11 mouse cellular contexts compared by ENCODE assay signal in genomic region chr12:55199306-55199705, GRCm38 (mm10). TPM values are rescaled to one million over a fixed set of nuclear protein-coding genes. Genes with fewer than 3 reads are reported as not detected.
DNase-seq lines count a peak whose midpoint lies in the region; ATAC-seq lines count a peak whose summit lies in the region.
"Not testable (repeated sequence)": the region's sequence is repeated elsewhere in the genome, so short reads cannot be mapped to it uniquely, and the experiment has no call there.
"Had no signal": no experiment of that assay in that cellular context is flagged by ENCODE, and none has a peak within 500 bp of the region (broad histone marks: within the 10 kb centered on the region; RNA-seq: fewer than 3 reads in every experiment).

Gene 1700047I17Rik2, plus strand, starts transcription at chr12:55199592.

- H3K27me3 ChIP-seq in embryonic facial prominence, embryonic 12.5 days; forebrain, embryonic 16.5 days (replicated peaks; ENCODE audit: control insufficient read depth, insufficient read depth, low read length); intestine, embryonic 16.5 days (replicated peaks; ENCODE audit: control insufficient read depth, insufficient read depth, low read length); liver, embryonic 11.5 days (replicated peaks; ENCODE audit: control insufficient read depth, insufficient read depth, low read length); neural tube, embryonic 11.5 days (ENCODE audit: control insufficient read depth, insufficient read depth, low read length): not testable (repeated sequence)

- peak; percentile 96 for ATAC-seq in embryonic facial prominence, embryonic 12.5 days (ENCODE audit: insufficient number of reproducible peaks, insufficient read depth, low FRiP score, low TSS enrichment)
- peak; percentile 98 for ATAC-seq in forebrain, embryonic 16.5 days
- peak; percentile 92 to 95 for ATAC-seq in hematopoietic stem cell, adult 5-6 weeks (replicated peaks in 1 of 2; ENCODE audit: insufficient read depth in 1 of 2, low FRiP score in 2 of 2, low TSS enrichment in 1 of 2, low read depth in 1 of 2, poor library complexity in 2 of 2, severe bottlenecking in 2 of 2)
- ATAC-seq in intestine, embryonic 16.5 days: peak; percentile 97
- ATAC-seq in liver, embryonic 11.5 days (replicated peaks; ENCODE audit: low FRiP score): peak; percentile 96
- ATAC-seq in megakaryocyte, adult 5-6 weeks (ENCODE audit: poor library complexity, severe bottlenecking): peak; percentile 97
- peak; percentile 95 for ATAC-seq in neural tube, embryonic 11.5 days (ENCODE audit: insufficient read depth, low FRiP score, low TSS enrichment)

- WGBS in embryonic facial prominence, embryonic 12.5 days: no CpG with 5 or more reads among the region's 40 CpGs
- no CpG with 5 or more reads among the region's 40 CpGs for WGBS in forebrain, embryonic 16.5 days
- WGBS in intestine, embryonic 16.5 days: no CpG with 5 or more reads among the region's 40 CpGs
- no CpG with 5 or more reads among the region's 40 CpGs for WGBS in liver, embryonic 11.5 days
- WGBS in neural tube, embryonic 11.5 days: no CpG with 5 or more reads among the region's 40 CpGs

- not testable (repeated sequence) for H3K9ac ChIP-seq in embryonic facial prominence, embryonic 12.5 days; forebrain, embryonic 16.5 days (replicated peaks; ENCODE audit: low read depth, low read length); intestine, embryonic 16.5 days (ENCODE audit: low read depth, low read length); liver, embryonic 11.5 days (ENCODE audit: low read depth, low read length); neural tube, embryonic 11.5 days (ENCODE audit: low read length)

- not testable (repeated sequence) for H3K9me3 ChIP-seq in embryonic facial prominence, embryonic 12.5 days; forebrain, embryonic 16.5 days (ENCODE audit: control insufficient read depth, low read length); intestine, embryonic 16.5 days (ENCODE audit: control insufficient read depth, low read length); liver, embryonic 11.5 days (ENCODE audit: control insufficient read depth, low read length); neural tube, embryonic 11.5 days (ENCODE audit: control insufficient read depth, low read length)

- not testable (repeated sequence) for DNase-seq in liver, embryonic 11.5 days (ENCODE audit: low spot score); neural tube, embryonic 11.5 days (ENCODE audit: low spot score)

- H3K4me3 ChIP-seq in embryonic facial prominence, embryonic 12.5 days; forebrain, embryonic 16.5 days (replicated peaks; ENCODE audit: low read length); intestine, embryonic 16.5 days (ENCODE audit: low read length); liver, embryonic 11.5 days (ENCODE audit: low read depth, low read length); neural tube, embryonic 11.5 days (ENCODE audit: low read depth, low read length): not testable (repeated sequence)

- H3K4me1 ChIP-seq in embryonic facial prominence, embryonic 12.5 days; forebrain, embryonic 16.5 days (replicated peaks; ENCODE audit: control insufficient read depth, insufficient read depth, low read length); intestine, embryonic 16.5 days (ENCODE audit: control insufficient read depth, insufficient read depth, low read length); liver, embryonic 11.5 days (replicated peaks; ENCODE audit: control insufficient read depth, insufficient read depth, low read length); neural tube, embryonic 11.5 days (ENCODE audit: control insufficient read depth, insufficient read depth, low read length): not testable (repeated sequence)

- not testable (repeated sequence) for H3K4me2 ChIP-seq in embryonic facial prominence, embryonic 12.5 days (replicated peaks); forebrain, embryonic 16.5 days (ENCODE audit: low read length); intestine, embryonic 16.5 days (ENCODE audit: low read depth, low read length); liver, embryonic 11.5 days; neural tube, embryonic 11.5 days (ENCODE audit: low read depth)

- H3K27ac ChIP-seq in embryonic facial prominence, embryonic 12.5 days; forebrain, embryonic 16.5 days (ENCODE audit: low read length); intestine, embryonic 16.5 days (ENCODE audit: low read length); liver, embryonic 11.5 days (ENCODE audit: low read depth, low read length); neural tube, embryonic 11.5 days (ENCODE audit: low read depth, low read length): not testable (repeated sequence)

- H3K36me3 ChIP-seq in embryonic facial prominence, embryonic 12.5 days; forebrain, embryonic 16.5 days (ENCODE audit: control insufficient read depth, insufficient read depth); intestine, embryonic 16.5 days (ENCODE audit: control insufficient read depth, insufficient read depth, low read length); liver, embryonic 11.5 days (ENCODE audit: control insufficient read depth, insufficient read depth, low read length); neural tube, embryonic 11.5 days (ENCODE audit: control insufficient read depth, insufficient read depth, low read length): not testable (repeated sequence)

RNA-seq across cellular contexts. Expression of gene 1700047I17Rik2, which starts in this region (rescaled TPM):
- 6.2 TPM in 1 of 2 replicates, not detected in the other for polyA plus RNA-seq in embryonic facial prominence, embryonic 12.5 days (2016; fragmentation: Nextera tagmentation; extraction: Ambion mirVana)
- 1.1 TPM in 1 of 2 replicates, not detected in the other for polyA plus RNA-seq in forebrain, embryonic 16.5 days (2015; fragmentation: Nextera tagmentation; extraction: Ambion mirVana)
- 3.0 TPM in 1 of 2 replicates, not detected in the other for total RNA-seq in hematopoietic stem cell, adult 5-6 weeks (2017)
- 4.7 TPM in 1 of 2 replicates, not detected in the other for polyA plus RNA-seq in intestine, embryonic 16.5 days (2015; fragmentation: Nextera tagmentation; extraction: Ambion mirVana)
- 0.27 TPM in 1 of 2 replicates, not detected in the other for polyA plus RNA-seq in liver, embryonic 11.5 days (2014; fragmentation: Nextera tagmentation; extraction: Ambion mirVana)
- 20.8 and 21.8 TPM in 2 replicates for total RNA-seq in megakaryocyte, adult 5-6 weeks (2015)
- not detected in 2 replicates for total RNA-seq in megakaryocyte, adult 5-6 weeks (2017)
- 1.3 TPM in 1 of 2 replicates, not detected in the other for polyA plus RNA-seq in neural tube, embryonic 11.5 days (2014; fragmentation: Nextera tagmentation; extraction: Ambion mirVana)
- total RNA-seq: CH12.LX had no signal
- polyA plus RNA-seq: adrenal gland, adult 2 months; macrophage; thymus, adult 2 months had no signal

Comparison
In these comparisons a context has a peak if more than half of its experiments do, and no peak if none do; other contexts are left out.
1. Peak in ATAC-seq in liver, embryonic 11.5 days; RNA of the gene not detected or under 1 TPM.